Mouse (Mus musculus) CH12.LX (cell line): ENCODE results near the gene Bnc2. TPM values are rescaled to one million over a fixed set of nuclear protein-coding genes. Genes with fewer than 3 reads are reported as not detected.

ENCODE experiments used
- DNase-seq: peaks from one replicate; pipeline ENCODE4 v3.0.0-alpha.2; 2013; ENCODE audit errors: extremely low read depth
- H3K27ac ChIP-seq: 2 replicates; pipeline ENCODE4 v1.5.1; 2012; ENCODE audit warnings: low read depth, mild to moderate bottlenecking, control low read depth, moderate library complexity; ENCODE audit not compliant: insufficient read depth
- H3K27me3 ChIP-seq: replicated peaks from 2 replicates; pipeline ENCODE3; 2012; ENCODE audit warnings: inconsistent platforms
- H3K36me3 ChIP-seq, 2 experiments: replicated peaks in 1 of 2; 2 replicates each; pipeline versions ENCODE3 to v1.6.1; 2012; ENCODE audit warnings: inconsistent platforms in 1 of 2, low read length in 1 of 2, mild to moderate bottlenecking in 1 of 2, mixed read lengths in 1 of 2, moderate library complexity in 1 of 2; ENCODE audit not compliant: control insufficient read depth in 1 of 2, insufficient read depth in 1 of 2
- H3K4me1 ChIP-seq, 2 experiments: 2 replicates each; pipeline ENCODE4 v1.6.1; 2012; ENCODE audit warnings: inconsistent platforms in 1 of 2, moderate library complexity in 1 of 2; ENCODE audit not compliant: insufficient read depth in 2 of 2, control insufficient read depth in 1 of 2
- H3K4me2 ChIP-seq: 2 replicates; pipeline ENCODE4 v1.6.1; 2012; ENCODE audit warnings: low read depth, mild to moderate bottlenecking, control low read depth; ENCODE audit not compliant: poor library complexity, insufficient read depth, severe bottlenecking
- H3K4me3 ChIP-seq, 3 experiments: fragments of 150-350 bp in 1 of 3; sonication (generic) in 1 of 3; replicated peaks in 1 of 3; 2 replicates each; pipeline versions ENCODE3 to v1.5.1; 2011 to 2012; ENCODE audit warnings: low read depth in 2 of 3, low read length in 2 of 3, mild to moderate bottlenecking in 2 of 3, moderate library complexity in 2 of 3, control low read depth in 1 of 3, improper control_type of control experiment in 1 of 3, inconsistent platforms in 1 of 3, mixed read lengths in 1 of 3; ENCODE audit not compliant: poor library complexity in 1 of 3
- H3K79me2 ChIP-seq: replicated peaks from 2 replicates; pipeline ENCODE4 v1.6.1; 2012; ENCODE audit warnings: mild to moderate bottlenecking, moderate library complexity; ENCODE audit not compliant: control insufficient read depth, poor library complexity, insufficient read depth, severe bottlenecking; ENCODE audit errors: extremely low read depth
- H3K9ac ChIP-seq: 2 replicates; pipeline ENCODE4 v1.6.1; 2012; ENCODE audit warnings: low read depth, mild to moderate bottlenecking, control low read depth, moderate library complexity; ENCODE audit not compliant: insufficient read depth
- H3K9me3 ChIP-seq: replicated peaks from 2 replicates; pipeline ENCODE3; 2012; ENCODE audit warnings: low read length, inconsistent platforms, mixed read lengths
- E2F4 ChIP-seq: IDR thresholded peaks from 2 replicates; pipeline ENCODE4 v1.6.1; 2011; ENCODE audit warnings: low read depth, low read length, improper control_type of control experiment; ENCODE audit not compliant: insufficient replicate concordance
- EP300 ChIP-seq: IDR thresholded peaks from 2 replicates; pipeline ENCODE4 v1.6.1; 2011; ENCODE audit warnings: low read length, improper control_type of control experiment
- ETS1 ChIP-seq: conservative IDR thresholded peaks from 2 replicates; pipeline ENCODE4 v1.6.1; 2012; ENCODE audit warnings: low read depth, mild to moderate bottlenecking, inconsistent platforms, low read length, improper control_type of control experiment, moderate library complexity
- IRF4 ChIP-seq: IDR thresholded peaks from 2 replicates; pipeline ENCODE4 v1.6.1; 2014; ENCODE audit warnings: low read depth, mild to moderate bottlenecking, inconsistent platforms, low read length, improper control_type of control experiment
- JUND ChIP-seq: conservative IDR thresholded peaks from 2 replicates; pipeline ENCODE4 v1.6.1; 2011; ENCODE audit warnings: low read depth, low read length, improper control_type of control experiment
- MAX ChIP-seq: IDR thresholded peaks from 2 replicates; pipeline ENCODE4 v1.6.1; 2011; ENCODE audit warnings: low read length, improper control_type of control experiment
- MAZ ChIP-seq: IDR thresholded peaks from 2 replicates; pipeline ENCODE4 v1.6.1; 2012; ENCODE audit warnings: low read depth, mild to moderate bottlenecking, inconsistent platforms, low read length, improper control_type of control experiment, moderate library complexity
- MEF2A ChIP-seq: IDR thresholded peaks from 2 replicates; pipeline ENCODE4 v1.6.1; 2014; ENCODE audit warnings: low read depth, mild to moderate bottlenecking, inconsistent platforms, low read length, improper control_type of control experiment, borderline replicate concordance
- NRF1 ChIP-seq: IDR thresholded peaks from 2 replicates; pipeline ENCODE4 v1.6.1; 2014; ENCODE audit warnings: low read depth, mild to moderate bottlenecking, inconsistent platforms, low read length, improper control_type of control experiment, moderate library complexity
- POLR2A ChIP-seq: IDR thresholded peaks from 2 replicates; pipeline ENCODE4 v1.6.1; 2011; ENCODE audit warnings: low read depth, mild to moderate bottlenecking, improper control_type of control experiment, low read length
- POLR2AphosphoS2 ChIP-seq: IDR thresholded peaks from 2 replicates; pipeline ENCODE4 v1.6.1; 2011; ENCODE audit warnings: low read depth, low read length, improper control_type of control experiment
- SIN3A ChIP-seq: IDR thresholded peaks from 2 replicates; pipeline ENCODE4 v1.6.1; 2012; ENCODE audit warnings: low read length, improper control_type of control experiment, inconsistent platforms
- TBP ChIP-seq: conservative IDR thresholded peaks from 2 replicates; pipeline ENCODE4 v1.6.1; 2011; ENCODE audit warnings: low read depth, low read length, improper control_type of control experiment
- TCF12 ChIP-seq: IDR thresholded peaks from 2 replicates; pipeline ENCODE4 v1.6.1; 2014; ENCODE audit warnings: low read depth, mild to moderate bottlenecking, inconsistent platforms, low read length, improper control_type of control experiment
- UBTF ChIP-seq: IDR thresholded peaks from 2 replicates; pipeline ENCODE4 v1.6.1; 2012; ENCODE audit warnings: low read depth, mild to moderate bottlenecking, inconsistent platforms, low read length, improper control_type of control experiment, moderate library complexity
- USF1 ChIP-seq: IDR thresholded peaks from 2 replicates; pipeline ENCODE4 v1.6.1; 2014; ENCODE audit warnings: low read depth, mild to moderate bottlenecking, inconsistent platforms, low read length, improper control_type of control experiment
- USF2 ChIP-seq: conservative IDR thresholded peaks from 2 replicates; pipeline ENCODE4 v1.6.1; 2011; ENCODE audit warnings: low read depth, low read length, improper control_type of control experiment
- ZC3H11A ChIP-seq: IDR thresholded peaks from 2 replicates; pipeline ENCODE4 v1.6.1; 2012; ENCODE audit warnings: low read depth, mild to moderate bottlenecking, inconsistent platforms, low read length, improper control_type of control experiment
- ZMIZ1 ChIP-seq: IDR thresholded peaks from 2 replicates; pipeline ENCODE4 v1.6.1; 2012; ENCODE audit warnings: low read depth, mild to moderate bottlenecking, inconsistent platforms, low read length, improper control_type of control experiment
- dilution Hi-C: fragments of 300-500 bp; cut with MboI; formaldehyde crosslinking; loops from 2 replicates; pipeline ENCODE4 v1.14.3; 2020; ENCODE audit warnings: low sequenced_read_pairs; ENCODE audit not compliant: extremely low pct_unique_long_range_greater_than_20kb, extremely low pct_ligation_motif_present
- in situ Hi-C: fragments of 300-500 bp; cut with MboI; formaldehyde crosslinking; loops from 3 replicates; pipeline ENCODE4 v1.14.3; 2019; ENCODE audit warnings: low sequenced_read_pairs, low pct_ligation_motif_present, low pct_unique_long_range_greater_than_20kb, mixed read lengths
- polyA plus RNA-seq: library from polyadenylated mRNA; unstranded; fragments of >175 nt; gene quantifications from 2 replicates; pipeline ENCODE4 v1.2.1, GENCODE M21; 2012; ENCODE audit warnings: low read depth; ENCODE audit not compliant: insufficient read length
- total RNA-seq, 2 experiments: library from RNA; depleted of rRNA; stranded (reverse); fragments of 300-350 nt in 1 of 2; fragments of >200 nt in 1 of 2; gene quantifications; 2 replicates each; pipeline ENCODE4 v1.2.3; 2012 to 2014

The Bnc2 gene
- total and polyA plus RNA-seq, 3 experiments, result not detected

- no peaks in the 10 kb centered on the region for H3K79me2 ChIP-seq
- no peaks in the 10 kb centered on the region for H3K27me3 ChIP-seq
- dilution Hi-C loops (no loop called here), in situ Hi-C loops (no loop called here)
- peaks cover 31% of the 10 kb centered on the region for H3K9me3 ChIP-seq
- H3K27ac ChIP-seq, result no peak overlapping the region
- no peaks in the 10 kb centered on the region for H3K4me1 ChIP-seq
- H3K36me3 ChIP-seq, result no peaks in the 10 kb centered on the region
- no peak overlapping the region for H3K4me3 ChIP-seq
- TF ChIP-seq USF2, result no peak
- no peak for TF ChIP-seq ZC3H11A
- TF ChIP-seq POLR2AphosphoS2, result no peak
- no peak for TF ChIP-seq UBTF
- TF ChIP-seq POLR2A, result no peak
- no peak for TF ChIP-seq IRF4
- TF ChIP-seq MAX, result no peak
- TF ChIP-seq NRF1, result no peak
- H3K9ac ChIP-seq, result no peak overlapping the region
- DNase-seq, result no peak
- no peak overlapping the region for H3K4me2 ChIP-seq
Observed at GRCm38 (mm10) chr4:84431677-84432515, 243.2 kb downstream of the Bnc2 start.

- in situ Hi-C loops (no loop called here), dilution Hi-C loops (no loop called here)
- Histone ChIP-seq H3K36me3 (no peaks in the 10 kb centered on the region), H3K4me2 (no peak overlapping the region), H3K27ac (no peak overlapping the region), H3K9ac (no peak overlapping the region), H3K9me3 (peaks cover 43% of the 10 kb centered on the region), H3K79me2 (no peaks in the 10 kb centered on the region), H3K27me3 (no peaks in the 10 kb centered on the region), H3K4me1 (no peaks in the 10 kb centered on the region), H3K4me3 (no peak overlapping the region)
- no peak for DNase-seq
- TF ChIP-seq ETS1 (no peak), TBP (no peak), JUND (no peak), ZMIZ1 (no peak)
Observed at GRCm38 (mm10) chr4:84427955-84428354, 247.1 kb downstream of the Bnc2 start.

- dilution Hi-C loops, result no loop called here
- DNase-seq, result no peak
- Histone ChIP-seq H3K27ac (no peak overlapping the region), H3K36me3 (no peaks in the 10 kb centered on the region), H3K4me2 (no peak overlapping the region), H3K4me3 (no peak overlapping the region), H3K9me3 (peaks cover 57% of the 10 kb centered on the region), H3K27me3 (no peaks in the 10 kb centered on the region), H3K9ac (no peak overlapping the region), H3K4me1 (no peaks in the 10 kb centered on the region), H3K79me2 (no peaks in the 10 kb centered on the region)
- TF ChIP-seq MEF2A (no peak), EP300 (no peak), MAX (no peak), USF1 (no peak), E2F4 (no peak), TCF12 (no peak), IRF4 (no peak), MAZ (no peak), ZC3H11A (no peak), SIN3A (no peak)
- in situ Hi-C loops, result no loop called here
Observed at GRCm38 (mm10) chr4:84411431-84411830, 263.6 kb downstream of the Bnc2 start.
